Mouse (Mus musculus) heart, postnatal 10 days (tissue): Measurements from ENCODE around the gene Brk1. TPM values are rescaled to one million over a fixed set of nuclear protein-coding genes. Genes with fewer than 3 reads are reported as not detected.
A peak's percentile ranks its signal among the peaks of the same experiment; 100 is the strongest.

ENCODE experiments used
- DNase-seq, 2 experiments: peaks; one replicate each; pipeline ENCODE4 v3.0.0; 2021
- intact Hi-C: fragments of 180-260 bp; cut with DNase I; formaldehyde crosslinking; loops from one replicate; pipeline ENCODE4 v1.15.1; 2025
- total RNA-seq, 2 experiments: library from RNA; stranded (reverse); gene quantifications; 2 replicates each; pipeline ENCODE4 v1.2.3; 2021

The Brk1 gene
- total RNA-seq: 10 to 100 TPM; 92.4 to 94.8 TPM

DNA sequence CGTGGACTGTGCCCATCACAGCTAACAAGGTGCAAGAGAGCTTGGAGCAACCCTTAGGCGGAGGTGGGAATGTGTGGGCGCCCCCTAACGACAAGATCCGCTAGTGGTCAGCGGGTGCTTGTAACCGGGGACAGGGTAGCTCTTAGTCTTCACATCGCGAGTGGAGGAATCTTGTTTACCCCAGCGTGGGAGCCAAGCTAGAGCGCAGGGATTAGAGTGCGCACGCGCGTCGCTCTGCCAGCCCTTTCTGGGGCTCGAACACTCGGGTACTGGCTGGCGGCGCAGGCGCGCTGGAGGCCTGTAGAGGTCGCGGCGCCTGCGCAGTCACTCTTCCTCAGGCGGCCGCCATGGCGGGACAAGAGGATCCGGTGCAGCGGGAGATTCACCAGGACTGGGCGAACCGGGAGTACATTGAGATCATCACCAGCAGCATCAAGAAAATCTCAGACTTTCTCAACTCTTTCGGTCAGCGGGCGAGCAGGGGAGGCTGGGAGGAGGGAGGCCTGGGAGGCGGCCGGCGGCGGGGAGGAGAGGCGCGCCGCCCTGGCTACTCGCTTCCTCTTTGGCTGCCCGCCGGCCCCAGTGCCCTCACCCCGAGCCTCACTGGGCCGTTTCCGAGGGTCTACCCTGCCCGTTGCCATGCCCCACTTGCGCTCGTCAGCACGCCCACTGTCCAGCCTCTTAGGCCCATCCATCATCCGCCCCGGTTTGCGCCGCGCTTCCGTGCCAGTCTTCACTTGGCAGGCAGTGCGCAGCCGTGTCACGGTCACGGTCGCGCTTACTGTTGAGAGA, at the start of gene Brk1:
Brk1 (plus strand) TSS at position 341 of the 792 bp plus-strand sequence.
- peak; percentile 88 to 91 for DNase-seq
- intact Hi-C loops: no loop called here

- intact Hi-C loops: no loop called here
- no peak for DNase-seq
Observed at GRCm38 (mm10) chr6:113559736-113560135, 44.8 kb upstream of the Brk1 start.

DNA sequence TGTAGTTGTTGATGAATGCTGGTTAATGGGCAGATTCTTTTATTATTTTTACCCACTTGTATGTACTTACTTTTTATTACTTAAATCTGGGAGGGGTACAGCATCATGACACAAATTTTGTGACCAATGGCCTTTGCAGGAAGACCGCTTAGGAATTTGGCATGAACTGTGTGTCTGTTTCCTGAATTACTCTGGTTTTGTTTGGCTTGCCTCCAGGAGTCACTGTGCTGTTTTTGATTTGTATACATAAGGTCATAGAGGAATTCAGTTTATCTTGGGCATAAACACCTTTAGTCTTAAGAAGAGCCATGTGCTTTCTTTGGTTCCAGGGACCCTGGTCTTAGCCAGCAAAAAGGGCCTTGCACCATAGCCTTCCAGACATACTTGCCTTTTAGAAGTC, 40.0 kb upstream of the Brk1 start:
- DNase-seq: peak in 1 of 2 experiments; percentile 1
- intact Hi-C loops: no loop called here

DNA sequence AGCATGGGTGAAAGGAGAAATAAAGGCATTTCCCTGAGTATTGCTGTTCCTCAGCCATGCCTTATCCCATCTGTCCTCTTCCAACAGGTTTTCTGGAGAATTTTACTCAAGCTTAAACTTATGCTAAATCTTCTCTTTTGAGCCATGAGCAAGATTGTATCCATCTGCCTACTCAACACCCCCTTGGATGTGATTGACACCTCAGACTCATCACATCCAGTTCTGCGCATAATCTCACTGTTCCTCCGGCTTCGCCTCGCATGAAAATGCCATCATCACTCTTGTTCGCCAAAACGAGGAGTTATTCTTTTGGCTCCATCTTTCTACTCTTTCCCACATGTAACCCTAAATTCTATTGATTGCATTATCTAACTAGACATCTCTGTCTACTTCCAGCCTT, 28.5 kb upstream of the Brk1 start:
- no peak for DNase-seq
- intact Hi-C loops: no loop called here

- intact Hi-C loops: no loop called here
- DNase-seq: no peak
Observed at GRCm38 (mm10) chr6:113579306-113579705, 25.3 kb upstream of the Brk1 start.

GRCm38 (mm10) chr6:113583023-113583422, 21.5 kb upstream of the Brk1 start:
- no peak for DNase-seq
- intact Hi-C loops: no loop called here

DNA sequence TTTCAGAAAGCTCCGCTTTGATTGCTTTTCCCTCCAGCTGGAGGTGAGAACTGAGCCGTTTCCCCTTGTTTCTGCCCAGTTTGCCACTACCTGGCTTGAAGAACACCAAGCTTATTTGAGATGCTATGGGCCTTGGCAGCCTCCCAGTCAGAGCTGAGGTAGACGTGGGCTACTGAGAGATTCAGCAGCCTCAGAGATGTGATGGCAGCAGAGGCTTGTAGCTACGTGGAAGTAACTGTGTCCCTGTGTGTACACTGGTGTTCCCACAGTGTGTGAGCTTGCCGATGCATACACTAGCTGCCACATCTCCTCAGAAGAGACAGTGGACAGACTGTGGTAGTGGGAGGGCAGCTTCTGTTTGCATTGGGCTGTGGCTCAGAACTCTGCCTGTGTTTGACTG, 19.5 kb upstream of the Brk1 start:
- intact Hi-C loops: no loop called here
- no peak for DNase-seq

- intact Hi-C loops: no loop called here
- DNase-seq: peak; percentile 26 to 30
Observed at GRCm38 (mm10) chr6:113586466-113587183, 17.9 kb upstream of the Brk1 start.

DNA sequence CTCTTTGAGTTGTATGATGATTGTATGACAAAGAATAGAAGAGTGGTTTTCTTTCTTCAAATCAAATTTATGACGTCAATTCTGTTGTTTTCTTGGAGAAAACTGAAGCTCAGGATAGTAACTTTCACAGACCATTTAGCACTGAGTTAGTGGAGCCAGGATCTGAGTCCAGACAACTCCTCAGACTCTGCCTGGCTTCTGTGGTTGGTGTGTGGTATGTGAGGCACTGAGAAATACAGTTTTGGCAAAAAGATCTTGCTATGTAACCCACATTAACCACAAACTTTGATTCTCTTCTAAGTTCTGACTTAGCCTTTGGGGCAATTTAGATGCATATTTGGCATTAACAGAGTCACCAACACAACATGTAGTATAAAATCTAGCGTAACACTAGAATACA, 11.9 kb upstream of the Brk1 start:
- no peak for DNase-seq
- intact Hi-C loops: no loop called here

DNA sequence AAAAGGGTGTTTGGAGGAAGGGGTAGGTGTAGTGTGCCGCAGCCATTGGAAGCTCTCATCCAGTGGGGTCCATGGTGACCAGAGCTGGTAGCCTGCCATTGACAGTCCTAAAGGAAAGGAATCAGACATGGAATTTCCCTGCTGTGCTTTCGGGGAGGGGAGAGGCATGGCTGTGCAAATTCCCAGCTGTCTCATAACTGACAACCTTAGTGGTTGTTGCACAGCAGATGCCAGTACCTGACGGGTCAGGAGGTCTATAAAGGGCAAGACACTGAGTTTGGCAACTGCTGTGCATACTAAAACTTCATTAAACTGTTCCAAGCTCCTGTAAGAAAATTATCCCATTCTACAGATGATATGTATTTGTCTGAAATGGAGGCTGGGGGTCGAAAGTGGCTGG, 6.6 kb upstream of the Brk1 start:
- intact Hi-C loops: no loop called here

GRCm38 (mm10) chr6:113599833-113600232, 4.7 kb upstream of the Brk1 start:
- intact Hi-C loops: no loop called here
- DNase-seq: no peak

More for the DNA sequence above, 6.6 kb upstream of the Brk1 start:
- no peak for DNase-seq

DNA sequence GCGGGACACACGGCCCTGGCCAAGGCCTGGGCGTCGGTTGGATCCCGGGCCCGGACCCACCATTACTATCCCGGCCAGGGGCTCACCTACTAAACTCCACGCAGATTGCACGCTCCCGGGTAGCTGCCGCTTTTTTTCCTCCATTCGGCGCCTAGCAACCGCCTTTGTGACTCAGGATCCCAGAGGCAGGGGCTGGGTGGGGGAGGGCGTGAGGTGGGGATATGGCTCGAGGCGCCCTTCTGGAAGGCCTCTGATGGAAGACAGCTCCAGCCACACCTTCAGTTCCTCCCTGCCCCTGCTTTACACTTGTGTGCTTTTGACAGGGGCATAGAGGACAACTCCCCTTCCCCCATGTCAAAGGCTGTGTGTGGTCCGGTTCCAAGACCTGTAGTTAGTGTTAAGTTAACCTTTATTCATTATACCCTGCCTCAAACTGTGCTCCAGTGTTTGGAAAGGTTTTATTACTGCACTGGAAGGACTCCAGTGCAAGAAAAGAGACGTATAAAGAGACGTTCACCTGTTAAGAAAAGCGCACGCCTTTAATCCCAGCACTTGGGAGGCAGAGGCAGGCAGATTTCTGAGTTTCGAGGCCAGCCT, 3.9 kb upstream of the Brk1 start, which contains the start of gene Fancd2os:
Fancd2os (minus strand) TSS at position 173 of the 597 bp plus-strand sequence.
- intact Hi-C loops: no loop called here
- DNase-seq: no peak

- intact Hi-C loops: no loop called here
- DNase-seq: no peak
Observed at GRCm38 (mm10) chr6:113602821-113603220, 1.8 kb upstream of the Brk1 start.

DNA sequence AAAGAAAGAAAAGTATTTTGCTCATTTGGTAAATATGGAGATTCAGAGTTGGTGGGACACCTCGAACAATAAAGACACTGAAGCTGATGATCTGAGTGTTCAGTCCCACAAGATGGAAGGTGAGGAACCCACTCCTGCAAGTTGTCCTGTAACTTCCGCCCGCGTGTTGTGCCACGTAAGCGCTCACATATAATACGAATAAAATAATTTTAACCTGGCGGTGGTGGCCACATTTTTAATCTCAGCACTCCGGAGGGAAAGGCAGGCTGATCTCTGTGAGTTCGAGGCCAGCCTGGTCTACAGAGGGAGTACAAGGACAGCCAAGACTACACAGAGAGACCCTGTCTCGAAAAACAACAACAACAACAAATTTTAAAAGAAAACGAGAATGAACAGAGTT, 579 bp upstream of the Brk1 start:
- DNase-seq: no peak
- intact Hi-C loops: no loop called here

DNA sequence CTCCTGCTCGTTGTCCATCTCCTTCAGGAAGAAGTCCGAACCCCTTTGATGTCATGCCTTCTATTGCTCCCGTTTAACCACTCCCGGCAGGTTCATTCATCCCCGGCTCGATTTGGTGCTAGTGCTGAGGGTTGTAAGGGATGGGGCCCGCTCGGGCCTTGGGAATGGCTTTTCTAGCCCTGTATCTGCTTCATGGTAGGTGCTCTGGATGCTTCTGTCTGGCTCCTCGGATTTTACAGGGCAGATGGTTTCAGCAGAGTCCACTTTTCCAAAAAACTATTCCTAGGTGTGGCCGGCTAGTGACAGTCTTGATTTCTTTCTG, 613 bp downstream of the Brk1 start:
- intact Hi-C loops: no loop called here
- no peak for DNase-seq

GRCm38 (mm10) chr6:113608871-113609270, 4.3 kb downstream of the Brk1 start:
- intact Hi-C loops: no loop called here
- no peak for DNase-seq

GRCm38 (mm10) chr6:113609293-113609692, 4.7 kb downstream of the Brk1 start:
- intact Hi-C loops: no loop called here
- DNase-seq: no peak

DNA sequence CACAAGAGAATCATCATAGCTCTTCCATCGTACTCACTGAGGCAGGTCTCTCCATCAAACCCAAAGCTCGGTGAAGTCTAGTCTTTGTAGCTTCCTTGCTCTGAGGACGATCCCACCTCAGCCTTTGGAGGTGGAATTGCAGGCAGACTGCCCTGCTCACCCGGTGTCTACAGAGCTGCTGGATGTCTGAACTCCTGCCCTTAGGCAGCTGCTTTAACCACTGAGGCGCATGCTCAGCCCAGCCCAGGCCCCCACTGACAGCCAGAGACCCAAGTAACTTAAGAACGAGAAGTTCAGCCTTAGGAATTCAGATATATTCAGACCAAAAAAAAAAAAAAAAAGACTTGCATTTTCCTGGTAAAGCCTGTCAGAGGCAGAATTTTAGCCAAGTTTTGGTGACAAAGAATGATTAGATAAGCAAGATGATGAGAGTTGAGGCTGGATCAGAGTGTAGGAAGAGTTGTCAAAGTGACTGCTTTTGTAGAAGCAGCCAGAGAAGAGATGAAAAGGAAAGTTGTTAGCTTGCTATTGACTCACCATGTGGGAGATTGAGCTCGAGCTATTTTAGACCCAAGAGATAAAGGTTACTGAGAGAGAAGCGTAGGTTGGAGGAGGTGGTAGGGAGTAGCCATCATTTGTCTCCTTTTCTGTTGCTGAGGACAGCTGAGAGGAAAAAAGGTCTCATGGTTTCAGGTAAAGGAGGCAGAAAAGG, 7.8 kb downstream of the Brk1 start:
- DNase-seq: peak; percentile 23 to 25
- intact Hi-C loops: no loop called here

DNA sequence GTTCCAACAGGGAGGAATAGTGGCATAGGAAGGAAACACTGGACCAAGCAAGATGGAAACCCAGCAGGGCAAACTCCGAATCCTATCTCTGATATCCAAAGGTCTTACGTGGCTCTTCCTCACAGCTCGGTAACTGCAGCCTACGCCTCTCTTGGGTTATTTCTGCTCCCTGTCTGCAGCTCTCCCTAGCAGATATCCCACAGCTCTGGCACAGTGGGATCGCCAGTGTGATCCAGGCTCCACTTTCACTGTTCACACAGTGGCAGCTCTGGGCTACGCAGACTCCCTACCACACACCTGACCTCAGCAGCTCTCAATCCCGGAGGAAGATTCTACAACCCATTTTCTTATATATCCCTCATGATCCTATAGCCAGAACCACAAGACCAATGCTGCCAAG, 9.6 kb downstream of the Brk1 start:
- intact Hi-C loops: no loop called here
- DNase-seq: no peak

DNA sequence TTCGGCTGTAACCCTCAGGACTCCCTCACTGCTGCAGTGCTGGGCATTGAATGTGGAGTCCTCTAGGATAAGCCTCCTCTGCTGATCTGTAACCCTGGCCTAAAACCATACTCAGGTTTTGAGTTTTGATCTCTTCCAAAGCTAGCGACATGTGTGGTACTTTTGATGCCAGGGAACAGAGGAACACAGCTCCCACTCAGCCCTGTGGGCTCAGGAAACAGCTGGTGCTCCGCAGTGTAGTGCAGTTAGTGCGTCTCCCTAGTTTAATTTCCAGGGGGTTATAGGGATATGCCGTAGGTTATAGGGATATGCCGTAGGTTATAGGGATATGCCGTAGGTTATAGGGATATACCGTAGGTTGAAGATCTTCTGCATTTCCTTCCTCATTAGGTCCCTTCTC, 10.4 kb downstream of the Brk1 start:
- DNase-seq: no peak
- intact Hi-C loops: no loop called here

DNA sequence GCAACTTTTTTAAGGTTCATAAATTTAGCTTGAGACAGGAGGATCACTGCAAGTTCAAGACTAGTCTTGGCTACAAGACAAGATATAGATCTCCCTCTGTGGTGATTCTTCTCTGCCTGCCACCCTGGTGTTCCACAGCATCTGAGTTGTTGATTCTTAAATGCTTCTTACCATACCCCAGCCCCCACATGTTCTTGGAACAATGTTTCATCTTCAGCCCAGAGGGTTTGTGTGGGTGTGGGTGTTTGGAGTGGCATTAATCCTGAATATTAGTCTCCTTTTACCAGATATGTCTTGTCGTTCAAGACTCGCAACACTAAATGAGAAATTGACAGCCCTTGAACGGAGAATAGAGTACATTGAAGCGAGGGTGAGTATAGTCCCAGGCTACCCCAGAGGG, 10.9 kb downstream of the Brk1 start:
- intact Hi-C loops: no loop called here

More for the DNA sequence above, 10.9 kb downstream of the Brk1 start:
- DNase-seq: no peak
